Mouse (Mus musculus) midbrain, postnatal 0 days (tissue): ENCODE data around the gene Nfia. TPM values are rescaled to one million over a fixed set of nuclear protein-coding genes. Genes with fewer than 3 reads are reported as not detected.

Experiments
- ATAC-seq: fragments of 200-750 bp; cut with Nextera tagmentation; 2 replicates; pipeline ENCODE4 v1.8.0; 2017; ENCODE audit warnings: moderate number of reproducible peaks, mild to moderate bottlenecking, moderate TSS enrichment, moderate library complexity; ENCODE audit not compliant: low FRiP score
- DNase-seq: peaks from one replicate; pipeline ENCODE4 v3.0.0-alpha.2; 2015; ENCODE audit warnings: low spot score
- H3K27ac ChIP-seq: fragments of 300-500 bp; sonication (generic); 2 replicates; pipeline ENCODE4 v1.5.1; 2014; ENCODE audit warnings: low read depth, mild to moderate bottlenecking, low read length, mixed read lengths
- H3K27me3 ChIP-seq: fragments of 300-500 bp; sonication (generic); 2 replicates; pipeline ENCODE4 v1.6.1; 2014; ENCODE audit warnings: low read length, control low read depth, mixed read lengths; ENCODE audit not compliant: insufficient read depth
- H3K36me3 ChIP-seq: fragments of 300-500 bp; sonication (generic); 2 replicates; pipeline ENCODE4 v1.6.1; 2014; ENCODE audit warnings: low read length, control low read depth, mixed read lengths; ENCODE audit not compliant: insufficient read depth
- H3K4me1 ChIP-seq: fragments of 300-500 bp; sonication (generic); 2 replicates; pipeline ENCODE4 v1.6.1; 2014; ENCODE audit warnings: mild to moderate bottlenecking, control low read depth, antibody characterized with exemption, low read length, mixed read lengths; ENCODE audit not compliant: insufficient read depth
- H3K4me2 ChIP-seq: fragments of 300-500 bp; sonication (generic); 2 replicates; pipeline ENCODE4 v1.6.1; 2014; ENCODE audit warnings: low read depth, mild to moderate bottlenecking, low read length, mixed read lengths; ENCODE audit not compliant: poor library complexity, severe bottlenecking
- H3K4me3 ChIP-seq: fragments of 300-500 bp; sonication (generic); 2 replicates; pipeline ENCODE4 v1.5.1; 2014; ENCODE audit warnings: low read depth, mild to moderate bottlenecking, low read length, moderate library complexity
- H3K9ac ChIP-seq: fragments of 300-500 bp; sonication (generic); replicated peaks from 2 replicates; pipeline ENCODE4 v1.6.1; 2014; ENCODE audit warnings: mild to moderate bottlenecking, low read length, moderate library complexity, mixed read lengths; ENCODE audit not compliant: poor library complexity, severe bottlenecking
- H3K9me3 ChIP-seq: fragments of 300-500 bp; sonication (generic); 2 replicates; pipeline ENCODE4 v1.6.1; 2016; ENCODE audit warnings: low read length, control low read depth
- CTCF ChIP-seq: IDR thresholded peaks from 2 replicates; pipeline ENCODE4 v1.5.1; 2016; ENCODE audit warnings: antibody characterized with exemption, mild to moderate bottlenecking
- WGBS: fragments of 180-500 bp; shearing (Covaris S2); extraction: QIAGEN DNeasy Blood & Tissue Kit; methylation state at CpG from one replicate; pipeline ENCODE4 v1.1.7; 2014; 5-methylcytosine and 5-hydroxymethylcytosine counted together
- polyA plus RNA-seq: library from polyadenylated mRNA; unstranded; fragments of >200 nt; fragmentation: Nextera tagmentation; extraction: Ambion mirVana; gene quantifications from 2 replicates; pipeline ENCODE4 v1.2.1, GENCODE M21; 2015
- total RNA-seq: library from RNA; depleted of rRNA; stranded (reverse); fragments of >200 nt; gene quantifications from 2 replicates; pipeline ENCODE4 v1.2.3, GENCODE M21; 2014

Nfia gene
- total and polyA plus RNA-seq, 2 experiments from 2014 or later = 35.7 to 51.7 TPM

DNA sequence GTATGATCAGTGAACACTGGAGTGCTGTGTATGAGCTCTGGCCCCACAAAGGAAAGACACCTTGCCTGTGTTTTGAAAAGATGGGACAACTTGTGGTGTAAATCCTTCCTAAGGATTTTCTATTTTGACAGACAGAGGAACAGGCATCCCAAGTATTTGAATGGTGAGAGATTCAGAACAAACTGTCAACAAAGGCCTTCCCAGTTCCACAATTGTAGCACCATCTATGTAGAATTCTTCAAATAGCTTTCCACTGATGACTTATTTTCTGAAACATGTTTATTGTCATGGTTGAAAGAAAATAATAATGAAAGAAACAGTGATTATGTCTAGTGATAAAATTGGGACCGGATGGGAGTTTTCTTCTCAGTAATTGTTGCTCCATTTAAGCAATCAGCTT lies 45.2 kb downstream of the Nfia start:
- Histone ChIP-seq H3K27ac (no peak overlapping the region), H3K4me2 (no peak overlapping the region), H3K9me3 (no peaks in the 10 kb centered on the region), H3K4me1 (no peaks in the 10 kb centered on the region), H3K4me3 (no peak overlapping the region), H3K9ac (no peak overlapping the region), H3K27me3 (no peaks in the 10 kb centered on the region), H3K36me3 (no peaks in the 10 kb centered on the region)
- WGBS = 90% methylated on average over 1 of the region's 1 CpGs
- ATAC-seq (no peak), DNase-seq (no peak)
- TF ChIP-seq CTCF = no peak

- H3K27me3 ChIP-seq = no peaks in the 10 kb centered on the region
- H3K4me1 ChIP-seq = no peaks in the 10 kb centered on the region
- no peak overlapping the region for H3K4me3 ChIP-seq
- H3K4me2 ChIP-seq = no peak overlapping the region
- H3K9me3 ChIP-seq = no peaks in the 10 kb centered on the region
- WGBS = 80% methylated on average over 3 of the region's 3 CpGs
- no peak for ATAC-seq
- no peaks in the 10 kb centered on the region for H3K36me3 ChIP-seq
- no peak for DNase-seq
- H3K9ac ChIP-seq = no peak overlapping the region
- H3K27ac ChIP-seq = no peak overlapping the region
- no peak for TF ChIP-seq CTCF
Observed at GRCm38 (mm10) chr4:97818498-97818897, 46.0 kb downstream of the Nfia start.

GRCm38 (mm10) chr4:97819101-97819500 lies 46.6 kb downstream of the Nfia start:
- no peak overlapping the region for H3K4me3 ChIP-seq
- H3K27ac ChIP-seq = no peak overlapping the region
- H3K4me1 ChIP-seq = no peaks in the 10 kb centered on the region
- H3K9ac ChIP-seq = no peak overlapping the region
- ATAC-seq (no peak), DNase-seq (no peak)
- no peaks in the 10 kb centered on the region for H3K9me3 ChIP-seq
- no peaks in the 10 kb centered on the region for H3K36me3 ChIP-seq
- no peak overlapping the region for H3K4me2 ChIP-seq
- H3K27me3 ChIP-seq = no peaks in the 10 kb centered on the region
- 86% methylated on average over 8 of the region's 8 CpGs for WGBS
- TF ChIP-seq CTCF = no peak

- DNase-seq = no peak
- no peak overlapping the region for H3K4me3 ChIP-seq
- H3K9me3 ChIP-seq = no peaks in the 10 kb centered on the region
- no peak for TF ChIP-seq CTCF
- 88% methylated on average over 4 of the region's 4 CpGs for WGBS
- 0 out of 2 replicates have a peak, but pooled peaks cover 4% of the 10 kb centered on the region for H3K4me1 ChIP-seq
- no peak overlapping the region for H3K9ac ChIP-seq
- no peak overlapping the region for H3K27ac ChIP-seq
- H3K27me3 ChIP-seq = no peaks in the 10 kb centered on the region
- H3K36me3 ChIP-seq = no peaks in the 10 kb centered on the region
- no peak for ATAC-seq
- no peak overlapping the region for H3K4me2 ChIP-seq
Observed at GRCm38 (mm10) chr4:97820474-97821259, 48.1 kb downstream of the Nfia start.

GRCm38 (mm10) chr4:97821556-97822251 lies 49.2 kb downstream of the Nfia start:
- WGBS = 92% methylated on average over 4 of the region's 4 CpGs
- Histone ChIP-seq H3K4me2 (no peak overlapping the region), H3K4me3 (no peak overlapping the region), H3K27ac (no peak overlapping the region), H3K9me3 (no peaks in the 10 kb centered on the region), H3K36me3 (no peaks in the 10 kb centered on the region), H3K4me1 (0 out of 2 replicates have a peak, but pooled peaks cover 4% of the 10 kb centered on the region), H3K27me3 (no peaks in the 10 kb centered on the region), H3K9ac (no peak overlapping the region)
- TF ChIP-seq CTCF = no peak
- DNase-seq = no peak
- ATAC-seq = no peak

- Histone ChIP-seq H3K4me2 (no peak overlapping the region), H3K27ac (no peak overlapping the region), H3K9ac (no peak overlapping the region), H3K9me3 (no peaks in the 10 kb centered on the region), H3K36me3 (no peaks in the 10 kb centered on the region), H3K4me3 (no peak overlapping the region), H3K27me3 (no peaks in the 10 kb centered on the region), H3K4me1 (0 out of 2 replicates have a peak, but pooled peaks cover 4% of the 10 kb centered on the region)
- no peak for ATAC-seq
- TF ChIP-seq CTCF = no peak
- no peak for DNase-seq
- WGBS = 78% methylated on average over 6 of the region's 6 CpGs
Observed at GRCm38 (mm10) chr4:97823512-97823911, 51.0 kb downstream of the Nfia start.
